Mouse (Mus musculus): Measurements from ENCODE around the gene Cdk19. TPM values are rescaled to one million over a fixed set of nuclear protein-coding genes. Genes with fewer than 3 reads are reported as not detected.
A peak's percentile ranks its signal among the peaks of the same experiment; 100 is the strongest.
"Not testable (repeated sequence)": the region's sequence is repeated elsewhere in the genome, so short reads cannot be mapped to it uniquely, and the experiment has no call there.

Cdk19 gene
- total and polyA plus RNA-seq, 3 experiments = 2.8 to 8.2 TPM; not detected in 1

GRCm38 (mm10) chr10:40300648-40301171 is 38.7 kb upstream of the Cdk19 start (continued):
- TF ChIP-seq BHLHE40 (IDR thresholded peaks at IDR 0.05; ENCODE audit: borderline replicate concordance, low read depth, low read length) (peak; percentile 25; the same call in 1 of the 2 replicates), SMC3 (IDR thresholded peaks at IDR 0.05; ENCODE audit: low read depth, low read length) (no peak), CHD2 (IDR thresholded peaks at IDR 0.05; ENCODE audit: low read length) (no peak), MYC (IDR thresholded peaks at IDR 0.05; ENCODE audit: low read depth, low read length) (peak; percentile 96), HCFC1 (IDR thresholded peaks at IDR 0.05; ENCODE audit: low read depth, low read length) (peak; percentile 38; the same call in 1 of the 2 replicates), GATA1 (IDR thresholded peaks at IDR 0.05; ENCODE audit: low read depth, low read length) (no peak), USF1 (IDR thresholded peaks at IDR 0.05; ENCODE audit: low read depth, low read length) (peak; percentile 80)

- H3K9me3 ChIP-seq (replicated peaks; ENCODE audit: insufficient read depth, low read length); H3K27me3 ChIP-seq (ENCODE audit: control insufficient read depth in 1 of 2, insufficient read depth in 2 of 2, low read length in 2 of 2): not testable (repeated sequence)
- DNase-seq (ENCODE audit: low read depth, low spot score) = peak; percentile 45
- Histone ChIP-seq H3K4me3 (ENCODE audit: control insufficient read depth in 1 of 2, insufficient read depth in 1 of 2, low read depth in 2 of 2, low read length in 2 of 2) (peak overlapping the region; percentile 71 to 96), H3K27ac (ENCODE audit: control insufficient read depth, low read depth, low read length) (peak overlapping the region; percentile 69), H3K4me1 (ENCODE audit: control insufficient read depth in 1 of 2, insufficient read depth in 2 of 2, low read length in 2 of 2) (peaks cover 11 to 15% of the 10 kb centered on the region in 2 experiments; a peak in 3 of 4 replicates), H3K79me2 (ENCODE audit: control insufficient read depth, insufficient read depth, low read length, poor library complexity) (peaks cover 56% of the 10 kb centered on the region), H3K36me3 (ENCODE audit: control insufficient read depth in 1 of 2, insufficient read depth in 2 of 2, low read length in 2 of 2) (peaks cover 0 to 29% of the 10 kb centered on the region in 2 experiments; a peak in 2 of 4 replicates), H3K9ac (ENCODE audit: control insufficient read depth, low read depth, low read length, poor library complexity, severe bottlenecking) (peak overlapping the region; percentile 85)
- TF ChIP-seq POLR2AphosphoS2 (IDR thresholded peaks at IDR 0.05; ENCODE audit: low read length) (0 out of 2 replicates have a peak, but pooled peaks have one; percentile 61), POLR2A (IDR thresholded peaks at IDR 0.05; ENCODE audit: control insufficient read depth in 1 of 2, insufficient read depth in 1 of 2, low read depth in 1 of 2, low read length in 2 of 2, poor library complexity in 1 of 2) (peak in 1 of 2 experiments; percentile 86; a peak in 3 of 4 replicates), MAX (IDR thresholded peaks at IDR 0.05; ENCODE audit: low read length) (peak; percentile 41; the same call in 1 of the 2 replicates), NELFE (IDR thresholded peaks at IDR 0.05; ENCODE audit: low read depth, low read length) (peak; percentile 41; the same call in 1 of the 2 replicates), ZMIZ1 (IDR thresholded peaks at IDR 0.05; ENCODE audit: low read depth, low read length) (peak; percentile 75), MXI1 (IDR thresholded peaks at IDR 0.05; ENCODE audit: low read depth, low read length) (peak; percentile 48), CHD1 (IDR thresholded peaks at IDR 0.05; ENCODE audit: low read depth, low read length) (0 out of 2 replicates have a peak, but pooled peaks have one; percentile 18)
These were observed 37.9 kb upstream of the Cdk19 start for GRCm38 (mm10) chr10:40301181-40302075.
